Comparison of ENCODE assay signal across 18 mouse cellular contexts in the genomic region with DNA sequence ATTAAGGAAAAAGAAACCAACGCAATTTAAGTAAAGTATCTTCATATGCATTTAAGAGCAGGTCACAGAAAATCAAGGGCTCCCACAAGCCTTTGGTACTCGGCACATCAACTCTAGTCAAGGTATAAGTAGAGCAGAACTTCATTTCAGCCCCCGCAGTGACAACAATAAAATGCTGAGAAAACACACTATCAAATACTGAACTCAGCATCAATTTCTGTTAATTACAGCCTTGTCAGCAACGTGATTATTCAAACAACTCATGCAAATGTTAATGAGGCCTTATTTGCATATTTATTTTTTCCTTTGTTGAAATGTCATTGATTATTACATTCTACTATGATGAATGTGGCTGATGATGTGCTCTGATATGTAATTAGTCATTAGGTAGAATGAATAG.
A peak's percentile ranks its signal among the peaks of the same experiment; 100 is the strongest.
DNase-seq lines count a peak whose midpoint lies in the region; ATAC-seq and TF ChIP-seq lines count a peak whose summit lies in the region.
"Had no signal": no experiment of that assay in that cellular context is flagged by ENCODE, and none has a peak within 500 bp of the region (broad histone marks: within the 10 kb centered on the region; RNA-seq: fewer than 3 reads in every experiment).

No protein-coding gene starts in this region.

- intact Hi-C loops in heart, postnatal 14 days (cut with DNase I) = loop anchor here (5.0 kb wide), 1 partner anchor 137 kb away; the partner anchor contains the start of gene Tcf12

- no peak overlapping the region for H3K4me3 ChIP-seq in heart, embryonic 16.5 days (ENCODE audit: low read length)
- no peak overlapping the region for H3K4me3 ChIP-seq in embryonic facial prominence, embryonic 14.5 days (ENCODE audit: low read depth, low read length)
- H3K4me3 ChIP-seq in hindbrain, embryonic 16.5 days (ENCODE audit: low read length) = no peak overlapping the region
- H3K4me3 ChIP-seq in lung, adult 2 months (replicated peaks; ENCODE audit: extremely low read depth, low read depth, low read length) = no peak overlapping the region
- H3K4me3 ChIP-seq: erythroblast, embryonic 14.5 days; liver, embryonic 13.5 days had no signal

- peaks cover 5% of the 10 kb centered on the region for H3K4me1 ChIP-seq in heart, embryonic 16.5 days (ENCODE audit: control insufficient read depth, insufficient read depth, low read length)
- peaks cover 35% of the 10 kb centered on the region for H3K4me1 ChIP-seq in embryonic facial prominence, embryonic 14.5 days (ENCODE audit: control insufficient read depth, insufficient read depth, low read length)
- peaks cover 19% of the 10 kb centered on the region for H3K4me1 ChIP-seq in hindbrain, embryonic 16.5 days (ENCODE audit: control insufficient read depth, insufficient read depth, low read depth, low read length)
- H3K4me1 ChIP-seq in lung, adult 2 months (ENCODE audit: control insufficient read depth, insufficient read depth, low read length) = peaks cover 14% of the 10 kb centered on the region

- peak overlapping the region; percentile 67 for H3K27ac ChIP-seq in heart, embryonic 16.5 days (ENCODE audit: low read length)
- peak overlapping the region; percentile 63 for H3K27ac ChIP-seq in embryonic facial prominence, embryonic 14.5 days (replicated peaks; ENCODE audit: low read depth, low read length)
- H3K27ac ChIP-seq in hindbrain, embryonic 16.5 days (ENCODE audit: low read depth, low read length) = 0 out of 2 replicates have a peak overlapping the region, but pooled peaks have one; percentile 40
- H3K27ac ChIP-seq: liver, embryonic 13.5 days; stomach, postnatal 0 days had no signal

- 74% methylated on average over 4 of the region's 4 CpGs for WGBS in heart, embryonic 16.5 days
- WGBS in embryonic facial prominence, embryonic 14.5 days = 47% methylated on average over 4 of the region's 4 CpGs
- 25% methylated on average over 4 of the region's 4 CpGs for WGBS in hindbrain, embryonic 16.5 days
- 76% methylated on average over 4 of the region's 4 CpGs for WGBS in lung, adult 2 months

- TF ChIP-seq POLR2A in brain, embryonic 14.5 days (IDR thresholded peaks at IDR 0.05; ENCODE audit: borderline replicate concordance, extremely low read depth, insufficient read depth, insufficient read length, poor library complexity, severe bottlenecking) = no peak
- TF ChIP-seq POLR2A in lung, adult 2 months (IDR thresholded peaks at IDR 0.05; ENCODE audit: borderline replicate concordance, extremely low read depth, low read depth, low read length) = no peak

- ATAC-seq in heart, embryonic 16.5 days (replicated peaks; ENCODE audit: extremely low read depth, insufficient read depth, low FRiP score) = no peak
- no peak for ATAC-seq in embryonic facial prominence, embryonic 14.5 days (ENCODE audit: low read depth)
- no peak for ATAC-seq in hindbrain, embryonic 16.5 days
- ATAC-seq: CD4-positive, CD25-positive, alpha-beta regulatory T cell, adult 4 months had no signal

- no peaks in the 10 kb centered on the region for H3K36me3 ChIP-seq in heart, embryonic 16.5 days (ENCODE audit: control insufficient read depth, insufficient read depth)
- no peaks in the 10 kb centered on the region for H3K36me3 ChIP-seq in embryonic facial prominence, embryonic 14.5 days (ENCODE audit: control insufficient read depth, insufficient read depth, low read length)
- H3K36me3 ChIP-seq in hindbrain, embryonic 16.5 days (ENCODE audit: control insufficient read depth, insufficient read depth, low read length) = no peaks in the 10 kb centered on the region
- H3K36me3 ChIP-seq: liver, embryonic 13.5 days had no signal

- H3K9ac ChIP-seq in heart, embryonic 16.5 days (ENCODE audit: low read length) = no peak overlapping the region
- no peak overlapping the region for H3K9ac ChIP-seq in embryonic facial prominence, embryonic 14.5 days (ENCODE audit: low read depth, low read length)
- no peak overlapping the region for H3K9ac ChIP-seq in hindbrain, embryonic 16.5 days (ENCODE audit: low read depth, low read length)
- H3K9ac ChIP-seq: liver, embryonic 13.5 days had no signal

- no peak overlapping the region for H3K4me2 ChIP-seq in heart, embryonic 16.5 days (ENCODE audit: low read depth, low read length)
- H3K4me2 ChIP-seq in embryonic facial prominence, embryonic 14.5 days (ENCODE audit: low read depth, low read length) = no peak overlapping the region
- no peak overlapping the region for H3K4me2 ChIP-seq in hindbrain, embryonic 16.5 days (ENCODE audit: low read length)
- H3K4me2 ChIP-seq: liver, embryonic 13.5 days had no signal

- H3K27me3 ChIP-seq in heart, embryonic 16.5 days (ENCODE audit: control insufficient read depth, insufficient read depth, low read length) = no peaks in the 10 kb centered on the region
- H3K27me3 ChIP-seq in embryonic facial prominence, embryonic 14.5 days (replicated peaks; ENCODE audit: control insufficient read depth, insufficient read depth, low read length) = no peaks in the 10 kb centered on the region
- H3K27me3 ChIP-seq in hindbrain, embryonic 16.5 days (replicated peaks; ENCODE audit: control insufficient read depth, insufficient read depth, low read length) = no peaks in the 10 kb centered on the region
- H3K27me3 ChIP-seq: liver, embryonic 13.5 days had no signal

- TF ChIP-seq CTCF in brain, embryonic 14.5 days (IDR thresholded peaks at IDR 0.05; ENCODE audit: borderline replicate concordance, extremely low read depth, insufficient read depth, insufficient read length) = no peak
- no peak for TF ChIP-seq CTCF in lung, adult 2 months (IDR thresholded peaks at IDR 0.05; ENCODE audit: insufficient read depth, low read length)

- no peak for DNase-seq in heart, postnatal 14 days
- peak; percentile 81 for DNase-seq in brain, embryonic 14.5 days (ENCODE audit: low read depth)
- no peak for DNase-seq in embryonic facial prominence, embryonic 14.5 days (ENCODE audit: low spot score)
- no peak for DNase-seq in lung, adult 2 months
- DNase-seq in cerebellum, postnatal 4 days (ENCODE audit: low spot score in 2 of 2) = no peak
- no peak for DNase-seq in cerebellum, adult 11 months
- DNase-seq: gastrocnemius, postnatal 25 days; heart, postnatal 36 days; kidney, adult 9 months; layer of hippocampus, adult 9-11 months; liver, embryonic 13.5 days; lung, postnatal 14 days; thymus, postnatal 36 days had no signal

- no peaks in the 10 kb centered on the region for H3K9me3 ChIP-seq in heart, embryonic 16.5 days (replicated peaks; ENCODE audit: control insufficient read depth, low read length)
- H3K9me3 ChIP-seq in embryonic facial prominence, embryonic 14.5 days (ENCODE audit: control insufficient read depth, low read length) = no peaks in the 10 kb centered on the region
- H3K9me3 ChIP-seq in hindbrain, embryonic 16.5 days (ENCODE audit: control insufficient read depth, low read length) = no peaks in the 10 kb centered on the region
- H3K9me3 ChIP-seq: liver, embryonic 13.5 days had no signal
